Mouse (Mus musculus) neural tube, embryonic 13.5 days (tissue): ENCODE data around the gene Pmvk. TPM values are rescaled to one million over a fixed set of nuclear protein-coding genes. Genes with fewer than 3 reads are reported as not detected.

Experiments
- ATAC-seq: fragments of 200-750 bp; cut with Nextera tagmentation; 2 replicates; pipeline ENCODE4 v1.8.0; 2017; ENCODE audit warnings: low read depth, mild to moderate bottlenecking, moderate TSS enrichment, moderate library complexity
- H3K27ac ChIP-seq: fragments of 300-500 bp; sonication (generic); replicated peaks from 2 replicates; pipeline ENCODE4 v1.5.1; 2015; ENCODE audit warnings: moderate library complexity, mild to moderate bottlenecking, inconsistent platforms
- H3K27me3 ChIP-seq: fragments of 300-500 bp; sonication (generic); 2 replicates; pipeline ENCODE4 v1.6.1; 2015; ENCODE audit warnings: mild to moderate bottlenecking, inconsistent platforms
- H3K36me3 ChIP-seq: fragments of 300-500 bp; sonication (generic); 2 replicates; pipeline ENCODE4 v1.6.1; 2015; ENCODE audit warnings: mild to moderate bottlenecking, inconsistent platforms
- H3K4me1 ChIP-seq: fragments of 300-500 bp; sonication (generic); replicated peaks from 2 replicates; pipeline ENCODE4 v1.6.1; 2015; ENCODE audit warnings: inconsistent platforms
- H3K4me2 ChIP-seq: fragments of 300-500 bp; sonication (generic); 2 replicates; pipeline ENCODE4 v1.6.1; 2015; ENCODE audit warnings: inconsistent platforms, mild to moderate bottlenecking, moderate library complexity
- H3K4me3 ChIP-seq: fragments of 300-500 bp; sonication (generic); 2 replicates; pipeline ENCODE4 v1.5.1; 2015; ENCODE audit warnings: mild to moderate bottlenecking, inconsistent platforms
- H3K9ac ChIP-seq: fragments of 300-500 bp; sonication (generic); 2 replicates; pipeline ENCODE4 v1.6.1; 2015; ENCODE audit warnings: moderate library complexity, mild to moderate bottlenecking, inconsistent platforms
- H3K9me3 ChIP-seq: fragments of 300-500 bp; sonication (generic); 2 replicates; pipeline ENCODE4 v1.6.1; 2016; ENCODE audit warnings: inconsistent platforms
- WGBS: fragments of 180-500 bp; shearing (Covaris S2); methylation state at CpG from one replicate; pipeline ENCODE4 v1.1.7; 2015; 5-methylcytosine and 5-hydroxymethylcytosine counted together
- polyA plus RNA-seq: library from polyadenylated mRNA; unstranded; fragments of >200 nt; fragmentation: Nextera tagmentation; extraction: Ambion mirVana; gene quantifications from 2 replicates; pipeline ENCODE4 v1.2.1, GENCODE M21; 2015

Pmvk gene
- polyA plus RNA-seq, 1 experiment from 2014 or later = 104 TPM

- no peak overlapping the region for H3K27ac ChIP-seq
- ATAC-seq = no peak
- H3K4me3 ChIP-seq = no peak overlapping the region
- peaks cover 8% of the 10 kb centered on the region; the same call in 1 of the 2 replicates for H3K9me3 ChIP-seq
- no peak overlapping the region for H3K9ac ChIP-seq
- no peaks in the 10 kb centered on the region for H3K36me3 ChIP-seq
- H3K27me3 ChIP-seq = peaks cover 18% of the 10 kb centered on the region
- H3K4me2 ChIP-seq = no peak overlapping the region
- WGBS = 90% methylated on average over 5 of the region's 5 CpGs
- peaks cover 30% of the 10 kb centered on the region for H3K4me1 ChIP-seq
Measured at GRCm38 (mm10) chr3:89516321-89516720, 62.0 kb downstream of the Pmvk start.

Other genes with a start within 250 kb of the Pmvk start
- 45.6 and 52.8 TPM in 2 replicates for gene Thbs3, start 239.4 kb upstream of the Pmvk start, polyA plus RNA-seq
- gene Mtx1, start 227.5 kb upstream of the Pmvk start, polyA plus RNA-seq = 157 and 170 TPM in 2 replicates
- gene Muc1, start 225.5 kb upstream of the Pmvk start, polyA plus RNA-seq = 1.0 and 1.1 TPM in 2 replicates
- 248 and 258 TPM in 2 replicates for gene Krtcap2, start 208.6 kb upstream of the Pmvk start, polyA plus RNA-seq
- gene Trim46, start 208.2 kb upstream of the Pmvk start, polyA plus RNA-seq = 55.8 and 55.9 TPM in 2 replicates
- gene Dpm3, start 195.2 kb upstream of the Pmvk start, polyA plus RNA-seq = 76.9 and 81.4 TPM in 2 replicates
- gene Slc50a1, start 184.0 kb upstream of the Pmvk start, polyA plus RNA-seq = 44.0 and 45.5 TPM in 2 replicates
- 12.5 and 14.5 TPM in 2 replicates for gene Efna1, start 173.4 kb upstream of the Pmvk start, polyA plus RNA-seq
- gene Efna3, start 131.6 kb upstream of the Pmvk start, polyA plus RNA-seq = 87.4 and 90.1 TPM in 2 replicates
- gene Efna4, start 116.5 kb upstream of the Pmvk start, polyA plus RNA-seq = 8.5 and 10.7 TPM in 2 replicates
- gene Adam15, start 104.5 kb upstream of the Pmvk start, polyA plus RNA-seq = 48.8 and 54.0 TPM in 2 replicates
- gene Dcst2, start 92.6 kb upstream of the Pmvk start, polyA plus RNA-seq = 0.17 TPM in 1 of 2 replicates, not detected in the other
- 0.88 and 1.1 TPM in 2 replicates for gene Dcst1, start 89.3 kb upstream of the Pmvk start, polyA plus RNA-seq
- gene Zbtb7b, start 59.8 kb upstream of the Pmvk start, polyA plus RNA-seq = 0.54 and 0.68 TPM in 2 replicates
- gene Lenep, start 51.7 kb upstream of the Pmvk start, polyA plus RNA-seq = 0.84 and 2.6 TPM in 2 replicates
- 30.7 and 33.2 TPM in 2 replicates for gene Flad1, start 42.7 kb upstream of the Pmvk start, polyA plus RNA-seq
- 110 and 144 TPM in 2 replicates for gene Cks1b, start 36.2 kb upstream of the Pmvk start, polyA plus RNA-seq
- gene Shc1, start 36.1 kb upstream of the Pmvk start, polyA plus RNA-seq = 41.8 and 45.1 TPM in 2 replicates
- gene Pygo2, start 24.3 kb upstream of the Pmvk start, polyA plus RNA-seq = 40.4 and 47.7 TPM in 2 replicates
- 15.6 and 17.0 TPM in 2 replicates for gene Pbxip1, start 17.8 kb upstream of the Pmvk start, polyA plus RNA-seq
- 4.8 and 5.5 TPM in 2 replicates for gene Kcnn3, start 65.6 kb downstream of the Pmvk start, polyA plus RNA-seq